Comparison of ENCODE assay signal across 26 mouse cellular contexts in the genomic region with DNA sequence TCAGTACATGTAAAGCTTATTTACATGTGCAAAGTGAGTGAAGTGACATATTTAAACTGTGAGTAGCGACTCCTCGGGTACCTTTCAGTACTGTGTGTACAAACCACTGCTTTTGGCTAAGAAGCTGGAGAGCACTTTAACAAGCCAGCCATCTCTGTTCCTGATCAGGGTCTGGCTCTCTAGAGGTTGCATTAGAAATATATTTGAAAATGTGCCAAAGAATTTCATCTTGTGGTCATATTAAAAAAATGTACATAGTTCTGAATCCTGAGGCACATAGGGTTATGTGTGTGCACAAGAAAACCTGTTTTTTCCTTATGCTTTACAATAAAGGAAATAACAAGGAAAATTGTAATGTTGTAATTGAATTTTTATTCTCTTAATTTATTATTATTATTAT. TPM values are rescaled to one million over a fixed set of nuclear protein-coding genes. Genes with fewer than 3 reads are reported as not detected.
DNase-seq lines count a peak whose midpoint lies in the region; ATAC-seq and TF ChIP-seq lines count a peak whose summit lies in the region.
"Had no signal": no experiment of that assay in that cellular context is flagged by ENCODE, and none has a peak within 500 bp of the region (broad histone marks: within the 10 kb centered on the region; RNA-seq: fewer than 3 reads in every experiment).

No protein-coding gene starts in this region.

- H3K27ac ChIP-seq in lung, embryonic 16.5 days (ENCODE audit: low read length): no peak overlapping the region
- peak overlapping the region; percentile 48; the same call in 1 of the 2 replicates for H3K27ac ChIP-seq in thymus, adult 2 months (ENCODE audit: control insufficient read depth, insufficient read depth, low read length)
- H3K27ac ChIP-seq: embryonic facial prominence, embryonic 12.5 days; embryonic facial prominence, embryonic 15.5 days; forebrain, embryonic 10.5 days; forebrain, embryonic 12.5 days had no signal

- no peak overlapping the region for H3K9ac ChIP-seq in lung, embryonic 16.5 days (ENCODE audit: low read length)
- H3K9ac ChIP-seq: embryonic facial prominence, embryonic 12.5 days; embryonic facial prominence, embryonic 15.5 days; forebrain, embryonic 12.5 days had no signal

- 59% methylated on average over 2 of the region's 2 CpGs for WGBS in lung, embryonic 16.5 days
- WGBS in thymus, adult 2 months: 94% methylated on average over 2 of the region's 2 CpGs

- no peak overlapping the region for H3K4me2 ChIP-seq in lung, embryonic 16.5 days (ENCODE audit: low read depth, low read length)
- H3K4me2 ChIP-seq: embryonic facial prominence, embryonic 12.5 days; embryonic facial prominence, embryonic 15.5 days; forebrain, embryonic 12.5 days had no signal

- H3K9me3 ChIP-seq in lung, embryonic 16.5 days (ENCODE audit: control insufficient read depth, low read length): no peaks in the 10 kb centered on the region
- H3K9me3 ChIP-seq: embryonic facial prominence, embryonic 15.5 days; forebrain, embryonic 10.5 days; forebrain, embryonic 12.5 days had no signal

- DNase-seq in lung, postnatal 25 days (ENCODE audit: low spot score): no peak
- no peak for DNase-seq in thymus, adult 2 months
- no peak for DNase-seq in thymus, postnatal 0 days (ENCODE audit: low spot score)
- peak; percentile 60 for DNase-seq in NIH3T3 (ENCODE audit: low read depth)
- DNase-seq in frontal cortex, postnatal 36 days (ENCODE audit: low spot score in 2 of 2): no peak
- DNase-seq: adrenal gland, adult 2 months; adrenal gland, postnatal 10 days; adrenal gland, postnatal 25 days; B cell, adult 2 months; cerebellum, adult 11 months; cerebellum, adult 18-20 months; cerebellum, adult 8-10 months; cerebellum, adult 9-11 months; cerebellum, postnatal 14 days; cerebellum, postnatal 36 days; embryo, embryonic 11 days had no signal

- no peaks in the 10 kb centered on the region for H3K36me3 ChIP-seq in lung, embryonic 16.5 days (ENCODE audit: control insufficient read depth, insufficient read depth, low read length)
- H3K36me3 ChIP-seq in thymus, adult 2 months (ENCODE audit: control insufficient read depth, insufficient read depth, low read length): peaks cover 44% of the 10 kb centered on the region
- H3K36me3 ChIP-seq: embryonic facial prominence, embryonic 12.5 days; embryonic facial prominence, embryonic 15.5 days had no signal

- no peaks in the 10 kb centered on the region for H3K4me1 ChIP-seq in lung, embryonic 16.5 days (replicated peaks; ENCODE audit: control insufficient read depth, insufficient read depth, low read length)
- H3K4me1 ChIP-seq in thymus, adult 2 months (replicated peaks; ENCODE audit: control insufficient read depth, insufficient read depth, low read length): peaks cover 16% of the 10 kb centered on the region
- H3K4me1 ChIP-seq: forebrain, embryonic 10.5 days; forebrain, embryonic 12.5 days had no signal

- no peak for TF ChIP-seq POLR2A in thymus, adult 2 months (IDR thresholded peaks at IDR 0.05; ENCODE audit: control insufficient read depth, extremely low read depth, insufficient read depth, low read length, poor library complexity)

- no peaks in the 10 kb centered on the region for H3K27me3 ChIP-seq in lung, embryonic 16.5 days (ENCODE audit: control insufficient read depth, insufficient read depth, low read depth, low read length)
- H3K27me3 ChIP-seq in thymus, adult 2 months (ENCODE audit: control insufficient read depth, insufficient read depth, low read length): no peaks in the 10 kb centered on the region
- H3K27me3 ChIP-seq: CH12.LX; embryonic facial prominence, embryonic 12.5 days; embryonic facial prominence, embryonic 15.5 days; forebrain, embryonic 12.5 days had no signal

- TF ChIP-seq CTCF in thymus, adult 2 months (IDR thresholded peaks at IDR 0.05; ENCODE audit: borderline replicate concordance, control insufficient read depth, extremely low read depth, insufficient read depth, low read length, poor library complexity): no peak

- no peak overlapping the region for H3K4me3 ChIP-seq in lung, embryonic 16.5 days (ENCODE audit: low read length)
- no peak overlapping the region for H3K4me3 ChIP-seq in thymus, adult 2 months (ENCODE audit: control insufficient read depth, insufficient read depth, low read length)
- H3K4me3 ChIP-seq: embryonic facial prominence, embryonic 12.5 days; embryonic facial prominence, embryonic 15.5 days; erythroblast, embryonic 14.5 days; forebrain, embryonic 10.5 days; forebrain, embryonic 12.5 days had no signal

- peak; percentile 36; the same call in 1 of the 2 replicates for ATAC-seq in lung, embryonic 16.5 days (ENCODE audit: low read depth)
- ATAC-seq: CD4-positive, CD25-positive, alpha-beta regulatory T cell, adult 4 months; forebrain, embryonic 14.5 days; forebrain, embryonic 16.5 days had no signal

RNA-seq across cellular contexts. Expression of a gene that starts 59.2 kb away (rescaled TPM):
- polyA plus RNA-seq in lung, embryonic 16.5 days (2015; fragmentation: Nextera tagmentation; extraction: Ambion mirVana): 17.8 and 19.6 TPM in 2 replicates
- 13.2 and 14.4 TPM in 2 replicates for polyA plus RNA-seq in thymus, adult 2 months (2012; rRNA removed)
- polyA plus RNA-seq in thymus, postnatal 0 days (2015; fragmentation: Nextera tagmentation; extraction: Ambion mirVana): 21.3 and 25.0 TPM in 2 replicates
